Mouse (Mus musculus): ENCODE data around the gene Ccdc181. TPM values are rescaled to one million over a fixed set of nuclear protein-coding genes. Genes with fewer than 3 reads are reported as not detected.

Gene Ccdc181
- total and polyA plus RNA-seq, 2 experiments = 0.91 to 3.9 TPM

DNA sequence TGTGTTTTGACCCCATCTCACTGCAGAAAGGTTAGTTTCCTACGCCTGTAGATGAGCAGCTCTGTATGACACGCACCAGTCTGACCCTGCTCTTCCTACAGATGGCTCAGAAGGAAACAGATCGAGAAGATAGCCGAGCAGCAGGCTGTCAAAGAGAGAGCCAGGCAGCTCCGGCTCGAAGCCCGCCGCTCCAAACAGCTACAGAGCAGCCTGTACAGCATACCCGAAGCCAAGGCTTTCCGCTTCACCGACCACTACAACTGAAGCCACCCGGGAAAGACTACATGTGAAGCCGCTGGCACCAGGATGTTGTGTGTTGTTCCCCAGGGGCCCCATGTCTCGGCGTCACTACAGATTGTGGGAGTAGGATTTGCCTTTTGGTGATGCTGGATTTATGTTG is 12.0 kb downstream of the Ccdc181 start:
- H3K79me2 ChIP-seq (ENCODE audit: control insufficient read depth, insufficient read depth, low read length) = no peaks in the 10 kb centered on the region
- no peaks in the 10 kb centered on the region for H3K27me3 ChIP-seq (ENCODE audit: control insufficient read depth, insufficient read depth, low read length)
- no peak overlapping the region for H3K4me3 ChIP-seq (ENCODE audit: insufficient read depth, low read depth, low read length)
- H3K36me3 ChIP-seq (ENCODE audit: control insufficient read depth, insufficient read depth, low read length) = peaks cover 15% of the 10 kb centered on the region
- no peak overlapping the region for H3K27ac ChIP-seq (replicated peaks; ENCODE audit: insufficient read depth, low read depth, low read length)
- no peak for DNase-seq (ENCODE audit: extremely low read depth, low read depth, low spot score)
- H3K4me1 ChIP-seq (ENCODE audit: control insufficient read depth, insufficient read depth, low read length) = no peaks in the 10 kb centered on the region
- 75% methylated on average over 15 of the region's 15 CpGs for WGBS
- TF ChIP-seq POLR2A (IDR thresholded peaks at IDR 0.05; ENCODE audit: extremely low read depth, insufficient read depth, low read length) = no peak
- TF ChIP-seq CTCF (IDR thresholded peaks at IDR 0.05; ENCODE audit: low read depth, low read length) = no peak
- no peak overlapping the region for H3K9ac ChIP-seq (ENCODE audit: low read depth, low read length)

DNA sequence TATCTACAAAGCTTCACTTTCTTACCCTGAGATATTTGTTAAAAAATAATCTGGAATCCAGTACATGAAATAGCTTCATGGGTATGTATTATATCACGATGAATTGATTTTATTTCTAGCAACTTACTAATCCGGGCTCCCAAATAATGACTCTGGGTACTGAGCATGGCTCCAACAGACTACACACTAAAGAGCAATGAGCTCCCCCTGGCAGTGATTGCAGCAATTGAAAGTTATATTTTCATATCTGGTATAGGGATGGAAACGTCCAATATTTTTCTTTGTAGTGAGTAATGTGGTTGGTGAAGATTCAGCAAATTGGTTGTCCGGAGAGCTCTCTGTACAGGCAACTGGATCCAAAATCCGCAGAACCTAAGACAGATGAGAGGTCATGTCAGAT is 16.7 kb downstream of the Ccdc181 start:
- no peak for DNase-seq (ENCODE audit: extremely low read depth, low read depth, low spot score)
- TF ChIP-seq POLR2A (IDR thresholded peaks at IDR 0.05; ENCODE audit: extremely low read depth, insufficient read depth, low read length) = no peak
- no peak for TF ChIP-seq CTCF (IDR thresholded peaks at IDR 0.05; ENCODE audit: low read depth, low read length)
- H3K27ac ChIP-seq (replicated peaks; ENCODE audit: insufficient read depth, low read depth, low read length) = no peak overlapping the region
- H3K4me1 ChIP-seq (ENCODE audit: control insufficient read depth, insufficient read depth, low read length) = no peaks in the 10 kb centered on the region
- peaks cover 35% of the 10 kb centered on the region for H3K36me3 ChIP-seq (ENCODE audit: control insufficient read depth, insufficient read depth, low read length)
- H3K27me3 ChIP-seq (ENCODE audit: control insufficient read depth, insufficient read depth, low read length) = no peaks in the 10 kb centered on the region
- 76% methylated on average over 5 of the region's 5 CpGs for WGBS
- H3K79me2 ChIP-seq (ENCODE audit: control insufficient read depth, insufficient read depth, low read length) = no peaks in the 10 kb centered on the region
- no peak overlapping the region for H3K9ac ChIP-seq (ENCODE audit: low read depth, low read length)
- no peak overlapping the region for H3K4me3 ChIP-seq (ENCODE audit: insufficient read depth, low read depth, low read length)

DNA sequence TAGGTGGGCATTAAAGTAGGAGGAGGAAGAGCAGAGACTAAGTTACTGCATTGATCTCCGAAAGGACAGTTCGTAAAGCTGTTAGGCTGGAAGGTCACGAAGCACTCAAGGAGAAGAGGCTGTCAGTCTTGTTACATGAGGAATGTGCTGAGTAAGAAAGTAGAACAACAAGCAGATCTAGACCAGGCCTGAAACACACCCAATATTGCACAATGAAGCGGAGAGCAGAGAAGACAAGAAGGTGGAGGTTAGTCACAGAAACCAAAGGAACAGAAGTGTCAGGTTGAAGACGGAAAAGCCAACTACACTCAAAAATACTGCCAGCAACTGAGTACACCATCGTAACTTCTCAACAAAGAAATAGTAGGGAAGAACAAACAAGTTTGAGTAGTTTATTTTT is 18.7 kb downstream of the Ccdc181 start:
- Histone ChIP-seq H3K4me1 (ENCODE audit: control insufficient read depth, insufficient read depth, low read length) (no peaks in the 10 kb centered on the region), H3K4me3 (ENCODE audit: insufficient read depth, low read depth, low read length) (no peak overlapping the region), H3K36me3 (ENCODE audit: control insufficient read depth, insufficient read depth, low read length) (peaks cover 50% of the 10 kb centered on the region), H3K27me3 (ENCODE audit: control insufficient read depth, insufficient read depth, low read length) (no peaks in the 10 kb centered on the region), H3K27ac (replicated peaks; ENCODE audit: insufficient read depth, low read depth, low read length) (no peak overlapping the region), H3K79me2 (ENCODE audit: control insufficient read depth, insufficient read depth, low read length) (no peaks in the 10 kb centered on the region), H3K9ac (ENCODE audit: low read depth, low read length) (no peak overlapping the region)
- 90% methylated on average over 6 of the region's 6 CpGs for WGBS
- no peak for DNase-seq (ENCODE audit: extremely low read depth, low read depth, low spot score)
- TF ChIP-seq CTCF (IDR thresholded peaks at IDR 0.05; ENCODE audit: low read depth, low read length) (no peak), POLR2A (IDR thresholded peaks at IDR 0.05; ENCODE audit: extremely low read depth, insufficient read depth, low read length) (no peak)

DNA sequence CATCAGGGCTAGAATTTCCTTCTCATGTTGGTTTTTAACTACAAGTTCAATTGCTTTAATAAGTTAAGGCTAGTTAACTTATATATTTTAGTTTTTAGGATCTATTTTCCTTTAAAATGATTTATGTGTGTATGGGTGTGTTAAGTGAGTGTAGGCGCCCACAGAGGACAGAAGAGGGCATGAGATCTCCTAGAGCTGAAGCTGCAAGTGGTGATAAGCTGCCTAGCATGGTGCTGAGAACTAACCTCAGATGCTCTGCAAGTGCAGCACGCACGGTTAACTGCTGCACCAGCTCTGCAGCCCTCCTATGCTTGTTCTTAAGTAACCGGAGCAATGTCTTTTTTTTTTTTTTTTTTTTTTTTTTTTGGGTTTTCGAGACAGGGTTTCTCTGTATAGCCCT is 21.1 kb downstream of the Ccdc181 start:
- no peaks in the 10 kb centered on the region for H3K4me1 ChIP-seq (ENCODE audit: control insufficient read depth, insufficient read depth, low read length)
- 93% methylated on average over 4 of the region's 5 CpGs for WGBS
- no peaks in the 10 kb centered on the region for H3K27me3 ChIP-seq (ENCODE audit: control insufficient read depth, insufficient read depth, low read length)
- no peak overlapping the region for H3K27ac ChIP-seq (replicated peaks; ENCODE audit: insufficient read depth, low read depth, low read length)
- no peak overlapping the region for H3K4me3 ChIP-seq (ENCODE audit: insufficient read depth, low read depth, low read length)
- H3K79me2 ChIP-seq (ENCODE audit: control insufficient read depth, insufficient read depth, low read length) = no peaks in the 10 kb centered on the region
- peaks cover 50% of the 10 kb centered on the region for H3K36me3 ChIP-seq (ENCODE audit: control insufficient read depth, insufficient read depth, low read length)
- DNase-seq (ENCODE audit: extremely low read depth, low read depth, low spot score) = no peak
- TF ChIP-seq POLR2A (IDR thresholded peaks at IDR 0.05; ENCODE audit: extremely low read depth, insufficient read depth, low read length) (no peak), CTCF (IDR thresholded peaks at IDR 0.05; ENCODE audit: low read depth, low read length) (no peak)
- no peak overlapping the region for H3K9ac ChIP-seq (ENCODE audit: low read depth, low read length)

DNA sequence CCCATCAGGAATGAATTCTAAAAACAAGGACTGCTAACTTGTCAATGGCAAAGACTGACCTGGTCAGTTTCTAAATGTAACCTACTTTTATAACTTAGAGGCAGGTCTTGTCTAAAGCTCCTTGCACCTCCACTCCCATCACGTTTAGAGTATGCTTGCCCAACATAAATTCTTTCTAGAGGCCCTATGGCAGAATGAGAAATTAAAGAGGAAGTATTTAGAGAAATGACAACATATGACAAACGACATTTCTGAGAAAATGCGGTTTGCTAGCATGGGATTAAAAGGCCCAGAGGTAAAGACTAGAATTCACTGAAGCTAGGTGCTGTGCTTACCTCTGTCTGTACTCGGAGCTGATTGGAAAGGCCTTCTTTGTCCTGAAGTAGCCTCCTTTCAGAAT is 26.6 kb downstream of the Ccdc181 start:
- Histone ChIP-seq H3K27ac (replicated peaks; ENCODE audit: insufficient read depth, low read depth, low read length) (no peak overlapping the region), H3K4me1 (ENCODE audit: control insufficient read depth, insufficient read depth, low read length) (no peaks in the 10 kb centered on the region), H3K27me3 (ENCODE audit: control insufficient read depth, insufficient read depth, low read length) (no peaks in the 10 kb centered on the region), H3K4me3 (ENCODE audit: insufficient read depth, low read depth, low read length) (no peak overlapping the region), H3K79me2 (ENCODE audit: control insufficient read depth, insufficient read depth, low read length) (peaks cover 3% of the 10 kb centered on the region; the same call in 1 of the 2 replicates), H3K9ac (ENCODE audit: low read depth, low read length) (no peak overlapping the region), H3K36me3 (ENCODE audit: control insufficient read depth, insufficient read depth, low read length) (peaks cover 34% of the 10 kb centered on the region)
- WGBS = 87% methylated on average over 4 of the region's 4 CpGs
- no peak for DNase-seq (ENCODE audit: extremely low read depth, low read depth, low spot score)
- TF ChIP-seq POLR2A (IDR thresholded peaks at IDR 0.05; ENCODE audit: extremely low read depth, insufficient read depth, low read length) = no peak
- no peak for TF ChIP-seq CTCF (IDR thresholded peaks at IDR 0.05; ENCODE audit: low read depth, low read length)

DNA sequence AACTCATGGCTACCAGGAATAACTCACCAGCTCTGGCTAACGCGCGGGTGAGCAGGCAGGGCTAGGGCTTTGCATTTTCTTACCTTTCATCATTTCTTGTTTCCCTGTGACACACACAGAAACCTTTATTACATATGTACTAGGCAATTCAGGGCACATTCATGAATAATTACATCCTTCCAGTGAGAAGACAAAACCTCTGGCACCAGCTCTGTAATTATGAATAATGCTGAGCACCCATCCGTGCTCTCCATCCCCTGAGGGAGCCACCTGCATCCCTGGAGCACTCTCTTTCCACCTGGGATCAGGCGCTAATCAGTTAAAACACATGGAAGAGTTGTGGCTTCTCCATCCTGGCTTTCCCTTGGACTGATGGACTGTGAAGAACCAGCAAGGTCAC is 28.4 kb downstream of the Ccdc181 start, which contains the start of gene Nme7:
TSS of gene Nme7 (plus strand) at position 301 of the 400 bp plus-strand sequence.
- 92% methylated on average over 5 of the region's 5 CpGs for WGBS
- H3K36me3 ChIP-seq (ENCODE audit: control insufficient read depth, insufficient read depth, low read length) = peaks cover 19% of the 10 kb centered on the region
- no peak within 1 kb of the TSS for H3K27ac ChIP-seq (replicated peaks; ENCODE audit: insufficient read depth, low read depth, low read length)
- H3K79me2 ChIP-seq (ENCODE audit: control insufficient read depth, insufficient read depth, low read length) = peaks cover 3% of the 10 kb centered on the region; the same call in 1 of the 2 replicates
- H3K4me1 ChIP-seq (ENCODE audit: control insufficient read depth, insufficient read depth, low read length) = peaks cover 1% of the 10 kb centered on the region
- no peak for DNase-seq (ENCODE audit: extremely low read depth, low read depth, low spot score)
- no peak within 1 kb of the TSS for H3K4me3 ChIP-seq (ENCODE audit: insufficient read depth, low read depth, low read length)
- no peaks in the 10 kb centered on the region for H3K27me3 ChIP-seq (ENCODE audit: control insufficient read depth, insufficient read depth, low read length)
- TF ChIP-seq POLR2A (IDR thresholded peaks at IDR 0.05; ENCODE audit: extremely low read depth, insufficient read depth, low read length) = no peak
- no peak for TF ChIP-seq CTCF (IDR thresholded peaks at IDR 0.05; ENCODE audit: low read depth, low read length)
- no peak within 1 kb of the TSS for H3K9ac ChIP-seq (ENCODE audit: low read depth, low read length)
